Mouse (Mus musculus): Measurements from ENCODE around the gene Gm4353.
"Not testable (repeated sequence)": the region's sequence is repeated elsewhere in the genome, so short reads cannot be mapped to it uniquely, and the experiment has no call there.

The Gm4353 gene

DNA sequence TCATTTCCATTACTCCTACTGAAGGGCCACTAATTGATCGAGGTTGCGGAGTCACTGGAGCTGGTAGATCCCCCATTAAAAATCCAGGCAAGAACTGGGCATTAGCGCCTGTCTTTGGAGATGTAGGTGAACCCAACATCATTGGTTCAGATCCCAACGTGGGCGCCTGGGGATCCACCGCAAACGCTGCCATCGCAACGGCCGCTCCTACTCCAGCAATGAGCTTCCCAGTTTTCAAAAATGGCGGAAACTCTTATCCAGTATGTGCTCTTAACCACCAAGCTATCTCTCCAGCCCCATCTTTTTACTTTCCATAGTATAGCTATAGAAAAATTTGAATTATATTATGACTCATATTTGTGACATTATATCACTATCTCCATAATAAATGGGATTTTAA lies at the start of gene Gm4353:
TSS of gene Gm4353 (minus strand) at position 270 of the 400 bp plus-strand sequence.
- DNase-seq, result not testable (repeated sequence)

DNA sequence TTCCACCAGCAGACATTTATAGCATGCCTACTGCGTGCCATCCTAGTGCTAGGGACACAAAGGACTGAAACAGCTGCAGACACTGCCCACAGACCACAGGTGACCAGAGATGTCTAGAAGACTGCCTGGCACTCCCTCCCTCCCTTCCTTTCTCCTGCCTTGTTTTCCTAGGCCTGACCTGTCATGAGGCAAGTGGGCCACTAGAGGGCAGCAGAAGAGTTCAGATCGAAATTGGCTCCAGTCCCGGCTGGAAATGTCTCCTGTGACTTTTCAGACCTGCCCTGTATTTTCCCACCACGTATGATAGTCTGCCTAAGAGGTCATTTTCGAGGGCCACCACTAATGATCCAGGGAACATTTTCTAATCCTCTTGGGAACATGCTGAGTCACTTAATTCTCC lies 47.6 kb upstream of the Gm4353 start:
- DNase-seq, result peak; percentile 61 to 65

DNA sequence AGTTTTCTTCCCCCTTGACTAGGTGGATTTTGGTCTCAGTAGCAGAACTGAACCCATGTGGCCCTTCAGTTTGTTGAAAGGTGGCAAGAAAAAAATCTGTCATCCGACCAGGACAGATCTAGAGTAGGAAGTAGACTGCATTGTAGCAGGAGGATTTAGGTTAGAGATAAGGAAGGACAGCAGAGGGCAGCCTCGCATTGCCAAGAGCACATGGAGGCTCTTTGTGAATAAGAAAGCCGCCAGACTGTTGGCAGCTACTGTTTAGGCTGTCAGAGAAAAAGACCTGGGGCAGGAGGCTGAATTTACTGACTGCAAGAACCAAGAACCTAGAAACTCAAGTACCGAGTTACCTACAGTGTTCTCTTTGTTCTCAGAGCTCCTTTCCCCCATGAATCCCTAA lies 47.0 kb upstream of the Gm4353 start:
- no peak for DNase-seq

DNA sequence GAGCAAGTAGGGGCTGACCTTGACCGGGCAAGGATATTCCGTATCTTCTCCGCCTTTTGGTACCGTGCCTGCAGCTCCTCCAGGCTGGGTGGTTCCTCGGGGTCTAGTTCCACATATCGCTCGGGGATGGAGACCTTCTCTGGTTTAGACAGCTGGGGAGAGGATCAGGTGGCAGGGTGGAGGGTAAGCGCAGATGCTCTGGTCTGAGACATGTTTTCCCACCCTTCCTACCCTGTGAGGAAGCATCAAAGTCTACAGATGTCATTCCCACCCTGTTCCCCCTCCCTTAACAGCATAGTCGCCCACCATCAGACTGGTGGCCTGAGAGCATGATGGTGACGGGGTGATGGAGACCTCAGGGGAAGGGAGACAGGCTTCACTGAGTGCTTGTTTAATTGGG lies 44.9 kb upstream of the Gm4353 start:
- DNase-seq, result no peak

DNA sequence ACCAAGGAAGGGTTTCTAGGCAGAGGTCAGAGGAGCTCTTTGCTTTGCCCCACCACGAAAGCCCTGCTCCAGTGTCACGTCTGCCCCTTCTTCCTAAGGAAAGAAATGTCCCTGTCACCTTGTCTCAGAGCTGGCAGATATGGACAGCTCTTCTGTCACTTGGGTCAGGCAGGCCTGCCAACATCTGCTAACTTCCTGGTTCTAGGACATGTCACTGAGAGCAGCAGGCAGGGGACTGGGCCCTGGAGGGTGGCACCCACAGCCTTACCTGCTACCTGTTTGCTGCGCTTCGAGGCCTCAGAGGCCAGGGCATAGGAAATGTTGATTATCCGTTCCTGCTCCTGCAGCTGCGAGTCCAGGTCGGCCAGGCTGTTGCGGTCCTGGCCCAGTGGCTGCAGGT lies 43.9 kb upstream of the Gm4353 start:
- no peak for DNase-seq

DNA sequence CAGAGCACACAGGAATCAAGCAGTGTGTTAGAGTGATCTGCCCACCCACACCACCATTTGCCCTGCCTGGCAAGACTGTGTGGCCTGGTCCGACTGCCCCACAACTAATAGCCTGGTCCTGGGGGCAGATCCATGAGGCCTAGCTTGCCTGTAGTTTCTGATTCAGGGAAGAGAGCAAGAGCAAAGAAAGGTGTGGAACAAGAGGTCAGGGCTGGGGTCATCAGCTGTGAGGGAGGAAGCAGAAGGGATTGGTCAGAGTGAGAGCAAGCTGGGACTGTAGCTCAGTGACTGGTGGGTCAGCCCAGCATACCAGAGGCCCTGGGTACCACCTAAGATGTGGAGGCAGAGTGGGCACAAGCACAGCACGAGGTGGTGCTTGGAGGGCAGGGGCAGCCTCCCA lies 42.6 kb upstream of the Gm4353 start:
- DNase-seq, result no peak

DNA sequence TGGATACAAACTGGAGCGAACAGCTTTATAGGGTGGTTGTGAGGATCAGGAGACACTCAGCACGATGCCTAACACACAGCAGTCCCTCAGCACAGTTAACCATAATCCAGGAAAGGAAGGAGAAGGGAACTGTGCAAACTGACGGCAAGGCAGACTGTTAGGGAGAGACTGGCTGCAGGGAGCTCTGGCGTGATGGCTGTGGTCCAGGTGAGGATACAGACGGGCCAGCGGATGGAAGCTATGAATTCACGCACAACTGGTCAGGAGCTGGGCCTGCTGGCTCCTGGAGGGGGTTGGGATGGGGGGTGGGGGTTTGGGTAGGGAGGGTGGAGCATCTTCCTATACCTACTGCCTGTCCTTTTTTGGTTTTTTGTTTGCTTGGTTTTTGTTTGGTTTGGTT lies 41.2 kb upstream of the Gm4353 start:
- no peak for DNase-seq

DNA sequence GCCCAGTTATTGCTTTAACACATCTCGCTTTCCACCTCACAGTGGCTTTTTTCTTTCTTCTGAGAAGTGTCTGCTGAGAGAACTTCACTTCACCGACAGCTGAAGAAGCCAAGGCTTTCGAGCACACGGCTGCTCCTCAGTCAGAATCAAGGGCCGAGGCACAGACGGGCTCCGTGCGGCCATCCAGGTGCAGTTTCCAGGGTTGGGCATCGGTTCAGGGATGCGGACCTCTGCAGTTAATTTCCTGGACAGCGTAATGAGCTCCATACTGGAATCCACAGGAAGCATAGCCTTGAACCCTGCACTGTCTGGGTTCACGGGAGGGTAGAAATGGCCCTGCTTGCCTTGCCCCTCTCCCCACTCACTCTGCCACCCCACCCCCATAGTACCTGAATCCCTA lies 39.6 kb upstream of the Gm4353 start:
- DNase-seq, result no peak

DNA sequence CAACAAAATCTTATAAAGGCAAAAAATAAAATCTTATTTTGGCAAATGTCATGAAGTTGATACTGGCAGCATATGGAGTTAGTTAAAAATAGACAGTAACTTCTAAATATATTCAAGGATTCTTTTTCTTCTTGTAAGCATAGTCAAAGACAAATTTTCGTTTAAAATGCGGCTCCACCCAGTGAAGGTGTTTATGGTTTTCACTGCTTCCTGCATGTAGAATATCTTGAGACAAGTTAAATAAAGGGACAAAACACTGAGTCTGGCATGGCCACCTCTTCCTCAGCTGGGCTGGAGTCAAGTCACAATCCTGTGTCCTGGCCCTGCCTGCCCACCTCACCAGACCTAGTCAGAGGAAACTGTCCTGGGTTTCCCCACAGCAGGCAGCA lies 39.2 kb upstream of the Gm4353 start:
- DNase-seq, result no peak

DNA sequence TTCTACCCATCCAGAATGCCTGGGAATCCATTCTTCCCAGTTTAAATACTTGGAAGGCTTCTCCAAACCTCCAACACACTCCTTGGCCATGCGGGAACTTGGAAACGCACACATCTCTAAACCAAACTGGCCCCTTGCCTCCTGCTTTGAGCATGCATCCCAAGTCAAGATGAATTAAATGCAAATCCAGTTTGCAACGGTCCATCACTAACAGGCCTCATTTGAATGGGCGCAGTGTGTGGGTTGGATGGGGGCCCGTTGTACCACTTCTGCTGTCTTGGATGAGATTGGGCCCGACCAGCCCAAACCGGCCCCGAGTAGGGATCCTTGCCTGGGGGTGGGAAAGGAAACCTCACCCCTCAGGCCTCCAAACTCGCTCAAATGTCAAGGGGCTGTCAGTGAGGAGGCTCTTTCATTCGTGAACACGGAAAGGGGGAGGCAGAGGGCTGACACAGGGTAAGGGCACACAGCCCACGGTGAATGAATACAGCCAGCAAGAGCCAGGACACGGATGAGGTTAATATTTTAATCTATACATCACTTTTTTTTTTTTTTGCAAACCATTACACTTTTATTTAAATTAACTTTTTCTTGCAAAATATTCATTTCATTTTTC lies 38.7 kb upstream of the Gm4353 start:
- no peak for DNase-seq

DNA sequence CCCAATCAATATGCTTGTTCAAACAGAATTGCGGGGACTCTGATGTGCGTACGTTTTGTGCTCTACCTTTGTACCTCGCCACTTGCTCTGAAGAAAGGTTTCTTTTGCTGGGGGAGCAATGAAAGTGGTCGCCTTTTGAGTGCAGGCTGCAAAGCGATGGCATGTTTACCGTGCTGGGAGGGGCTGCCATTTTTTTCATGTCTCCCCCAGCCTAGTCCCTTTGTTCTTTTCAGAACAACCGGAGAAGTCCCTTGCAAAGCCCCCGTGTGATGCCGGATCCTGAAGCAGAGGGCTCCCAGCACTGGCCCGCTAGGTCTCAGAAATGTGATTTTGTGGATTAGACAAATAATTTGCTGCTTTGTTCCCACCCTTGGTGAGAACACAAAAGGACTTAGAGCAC lies 36.8 kb upstream of the Gm4353 start:
- no peak for DNase-seq

DNA sequence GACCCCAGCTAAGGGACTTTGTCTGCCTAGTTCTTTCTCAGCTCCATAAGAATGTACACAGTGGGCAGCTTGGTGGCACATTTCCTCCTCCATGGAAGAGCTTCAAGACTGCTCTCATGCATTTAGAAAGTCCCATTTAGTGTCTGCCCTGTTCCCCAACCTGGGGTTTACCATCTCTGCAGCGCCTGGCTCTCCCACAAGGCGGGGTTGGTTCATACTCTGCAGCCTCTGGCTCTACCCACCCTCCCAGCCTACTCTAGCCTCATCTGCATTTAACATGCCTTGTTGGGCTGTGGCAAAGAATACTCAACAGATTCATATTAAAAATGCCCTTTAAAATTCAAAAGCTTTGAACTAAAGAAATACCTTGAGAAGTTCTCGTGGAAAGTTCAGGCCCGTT lies 36.3 kb upstream of the Gm4353 start:
- no peak for DNase-seq

DNA sequence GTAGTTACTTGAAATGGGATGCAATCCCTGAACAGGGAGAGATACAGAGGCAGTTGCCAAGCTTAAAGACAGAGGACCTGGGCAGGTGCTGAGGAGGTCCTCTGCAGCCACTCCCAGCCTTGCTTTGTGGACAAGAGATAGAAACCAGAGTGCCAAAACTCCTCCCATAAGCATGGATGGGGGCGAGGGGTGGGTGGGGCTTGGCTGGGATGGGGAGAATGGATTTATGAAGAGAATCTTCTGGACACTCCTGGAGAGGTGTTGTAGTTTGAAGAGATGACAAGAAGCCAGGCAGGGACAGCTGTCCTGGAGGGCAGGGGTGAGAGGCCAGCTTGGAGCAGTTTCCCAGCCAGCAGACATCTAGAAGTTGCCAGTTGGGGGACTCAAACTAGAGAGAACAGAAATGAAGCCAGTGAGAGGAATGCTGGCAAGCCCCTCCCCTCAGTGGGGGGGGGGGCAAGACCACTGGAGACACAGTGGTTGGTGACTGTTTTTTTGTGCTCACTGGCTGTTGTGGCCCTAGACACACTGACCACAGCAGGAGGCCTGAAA lies 34.9 kb upstream of the Gm4353 start:
- DNase-seq, result no peak

DNA sequence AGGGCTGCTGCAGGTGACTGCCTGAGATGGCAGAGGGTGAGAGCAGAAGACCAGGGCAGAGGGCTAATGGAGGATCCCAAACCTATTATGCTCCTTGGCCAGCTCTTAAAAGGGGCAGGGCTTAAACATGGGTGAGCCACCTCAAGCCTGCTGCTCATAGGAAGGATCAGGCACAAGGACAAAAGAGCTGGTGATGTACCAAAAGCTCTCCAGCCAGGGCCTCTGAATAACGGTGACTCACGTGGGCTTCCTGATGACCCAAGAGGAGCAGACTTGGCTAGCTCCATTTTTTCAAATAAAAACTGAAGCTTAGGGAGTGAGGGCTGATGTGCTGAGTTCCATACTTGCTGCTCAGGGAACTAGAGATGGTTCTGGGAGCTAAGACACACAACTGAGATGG lies 31.6 kb upstream of the Gm4353 start:
- DNase-seq, result no peak

DNA sequence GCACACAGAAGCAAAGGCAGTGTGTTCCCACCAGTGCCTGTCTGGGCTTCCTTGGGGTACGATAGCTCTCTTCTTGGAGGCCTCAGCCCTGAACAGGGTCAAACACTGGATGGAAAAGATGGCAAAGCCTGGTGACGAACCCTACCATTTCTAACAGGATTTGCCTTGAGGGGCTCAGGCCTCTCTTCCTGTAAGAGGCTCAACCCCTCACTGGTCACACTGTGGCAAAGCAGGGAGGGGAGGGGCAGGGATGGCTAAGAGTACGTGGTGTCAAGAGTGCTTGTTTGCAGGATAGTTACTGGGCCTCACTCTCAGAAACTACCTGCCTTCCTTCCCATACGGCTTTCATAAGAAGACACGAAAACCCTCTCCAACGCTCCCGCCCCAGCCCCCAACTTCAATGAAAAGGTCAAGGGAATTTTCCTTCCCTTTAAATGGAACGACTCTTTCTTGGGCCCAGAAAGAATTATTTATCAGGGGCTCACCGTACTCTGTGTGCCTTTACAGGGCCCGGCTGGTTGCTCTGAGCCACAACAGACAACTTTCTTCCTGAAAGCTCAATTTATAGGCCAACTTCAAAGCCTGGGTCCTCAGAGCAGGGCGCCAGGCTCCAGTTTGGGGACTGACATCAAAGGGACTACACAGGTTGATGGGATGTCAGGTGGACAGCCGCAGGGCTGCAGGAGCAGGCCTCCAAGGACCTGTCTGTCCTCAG lies 30.9 kb upstream of the Gm4353 start:
- no peak for DNase-seq

DNA sequence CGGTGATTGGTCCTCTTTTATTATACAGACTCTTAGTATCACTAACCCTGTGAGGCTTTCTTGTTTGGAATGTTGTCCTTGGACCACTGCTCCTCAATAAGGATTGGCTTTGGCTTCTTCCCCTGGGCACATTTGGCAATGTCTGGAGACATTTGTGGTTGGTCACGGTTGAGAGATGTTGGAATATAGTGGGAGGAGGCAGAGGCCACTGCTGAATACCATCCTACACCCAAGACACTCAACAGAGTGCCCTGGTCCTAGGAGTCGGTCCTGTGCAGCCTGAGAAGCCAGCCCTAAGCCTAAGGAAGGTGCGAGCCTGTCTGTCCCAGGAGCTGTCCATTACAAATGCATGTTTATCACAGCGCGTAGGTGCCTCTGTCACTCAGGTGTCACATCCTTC lies 27.1 kb upstream of the Gm4353 start:
- no peak for DNase-seq

DNA sequence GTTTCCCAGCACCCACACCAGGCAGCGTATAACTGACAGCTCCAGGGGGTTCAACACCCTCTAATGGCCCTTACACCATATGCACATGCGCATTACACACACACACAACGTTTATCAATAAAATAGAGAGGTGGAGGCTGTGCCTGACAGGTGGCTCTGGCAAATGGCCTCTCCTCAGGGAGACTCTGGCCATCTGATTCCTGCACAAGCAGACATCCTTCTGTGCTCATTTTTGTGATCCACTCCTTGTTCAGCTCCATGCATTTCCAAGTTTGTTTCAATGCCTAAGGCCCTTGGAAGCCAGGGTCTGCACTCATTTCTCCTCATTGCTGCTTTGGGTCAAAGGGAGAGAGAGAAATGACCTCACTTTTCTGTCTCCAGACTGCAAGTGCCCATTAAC lies 26.2 kb upstream of the Gm4353 start:
- no peak for DNase-seq

DNA sequence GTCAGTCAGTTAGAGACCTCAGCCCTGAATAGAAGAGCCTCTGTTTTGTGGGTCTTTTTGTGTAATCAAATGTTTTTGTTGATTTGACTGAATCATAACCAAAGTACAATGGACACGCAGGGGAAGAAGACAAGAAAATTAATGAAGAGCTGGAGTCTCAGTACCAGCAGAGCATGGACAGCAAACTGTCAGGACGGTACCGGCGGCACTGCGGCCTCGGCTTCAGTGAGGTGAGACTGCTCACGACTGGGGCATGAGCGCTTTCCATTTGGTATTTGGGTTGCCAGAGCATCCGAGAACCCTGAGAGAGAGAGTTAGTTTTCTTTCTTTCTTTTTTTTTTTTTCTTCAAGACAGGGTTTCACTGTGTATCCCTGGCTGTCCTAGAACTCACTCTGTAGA lies 18.7 kb upstream of the Gm4353 start:
- DNase-seq, result no peak

DNA sequence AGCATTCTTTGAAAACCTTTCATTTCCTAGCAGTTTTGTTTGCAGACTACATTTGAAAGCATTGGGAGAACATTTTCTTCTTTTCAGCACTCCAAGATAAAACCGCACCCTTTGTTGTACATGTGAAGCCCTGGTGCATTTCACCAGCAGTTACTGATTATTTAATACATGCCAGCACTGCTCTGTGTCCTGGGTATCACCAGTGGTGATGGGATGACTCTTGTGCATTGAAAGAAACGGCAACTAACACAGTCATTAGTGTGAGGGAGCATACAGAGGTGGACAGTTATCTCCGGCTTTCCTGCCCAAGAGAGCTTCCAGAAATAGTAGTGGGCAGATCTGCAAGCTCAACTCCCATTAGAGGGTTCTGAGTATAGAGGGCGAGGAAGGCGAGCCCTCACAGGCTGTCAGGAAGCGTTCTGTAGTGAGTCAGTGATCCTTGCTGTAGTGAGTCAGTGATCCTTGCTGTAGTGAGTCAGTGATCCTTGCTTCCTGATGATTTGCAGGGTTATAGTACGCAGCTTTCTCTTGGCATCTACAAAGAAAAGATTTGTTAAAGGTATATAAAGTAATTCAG lies 15.6 kb upstream of the Gm4353 start:
- no peak for DNase-seq

DNA sequence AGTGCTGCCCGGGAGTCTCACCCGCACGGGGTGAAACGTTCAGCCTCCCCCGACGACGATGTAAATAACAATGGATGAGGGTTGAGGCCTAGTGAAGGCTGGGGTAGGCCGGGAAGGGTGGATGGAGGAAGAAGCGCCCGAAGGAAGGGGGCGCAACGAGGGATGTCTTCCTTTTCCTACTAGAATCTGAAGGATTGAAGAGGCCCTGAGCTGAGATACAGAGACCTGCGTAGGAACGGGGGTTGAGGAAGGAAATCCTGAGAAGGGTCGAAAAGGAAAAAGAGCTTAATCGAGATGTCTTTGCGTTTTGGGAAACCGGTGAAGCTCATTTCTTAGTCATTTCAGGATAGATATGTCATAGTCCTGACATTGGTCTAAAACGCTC lies 9.0 kb upstream of the Gm4353 start:
- DNase-seq, result no peak

DNA sequence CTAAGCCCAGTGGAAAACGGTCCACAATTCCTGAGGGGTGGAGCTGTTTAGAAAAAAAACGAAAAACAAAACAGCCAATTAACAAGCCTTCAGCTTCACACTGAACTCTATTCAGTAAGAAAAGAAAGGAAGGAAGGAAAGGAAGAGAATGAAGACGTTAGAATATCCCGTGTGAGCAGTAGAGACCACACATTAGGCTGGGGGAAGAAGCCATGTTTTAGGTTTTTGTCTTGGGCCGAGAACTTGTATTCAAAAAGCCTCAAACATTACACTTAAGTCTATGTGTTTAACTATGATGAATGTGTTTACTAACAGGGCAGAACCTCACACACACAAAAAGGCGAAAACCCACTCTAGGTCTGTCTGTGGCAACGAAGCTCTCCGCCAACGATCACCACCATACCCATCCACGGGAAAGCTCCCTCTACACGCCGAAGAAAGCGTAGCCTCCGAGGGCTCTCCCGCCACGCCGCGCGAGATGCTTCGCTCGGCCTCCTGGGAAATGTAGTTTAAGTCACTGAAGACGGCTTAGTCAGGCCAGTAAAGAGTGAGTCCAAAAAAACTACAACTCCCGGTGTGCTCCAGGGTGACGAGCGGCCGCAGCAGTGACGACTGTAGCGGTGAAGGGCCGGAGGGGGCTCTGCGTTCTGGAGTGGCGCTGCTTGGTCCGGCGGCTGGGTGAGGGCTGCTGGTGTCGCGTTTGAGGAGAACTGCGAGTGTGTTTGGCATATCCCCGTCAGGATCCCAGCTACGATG lies 8.5 kb upstream of the Gm4353 start:
- peak; percentile 94 to 95 for DNase-seq

DNA sequence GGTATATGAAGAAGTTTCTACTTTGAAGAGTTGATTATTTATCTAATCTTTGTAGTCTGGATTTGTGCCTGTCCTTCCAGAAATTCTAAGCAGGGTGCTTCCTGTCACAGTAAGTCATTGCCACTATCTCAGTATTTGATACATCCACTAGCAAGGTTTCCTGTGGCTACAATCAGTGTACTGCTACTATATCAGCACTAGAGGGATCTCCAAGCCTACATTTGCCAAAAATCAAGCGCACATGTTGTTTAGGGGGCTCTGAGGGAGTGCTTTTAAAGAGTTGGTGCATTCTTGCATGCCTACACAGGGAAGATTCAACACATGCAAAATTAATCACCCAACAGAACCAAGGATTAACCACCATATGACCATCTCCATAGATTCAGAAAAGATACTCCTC lies 23.7 kb downstream of the Gm4353 start:
- no peak for DNase-seq

DNA sequence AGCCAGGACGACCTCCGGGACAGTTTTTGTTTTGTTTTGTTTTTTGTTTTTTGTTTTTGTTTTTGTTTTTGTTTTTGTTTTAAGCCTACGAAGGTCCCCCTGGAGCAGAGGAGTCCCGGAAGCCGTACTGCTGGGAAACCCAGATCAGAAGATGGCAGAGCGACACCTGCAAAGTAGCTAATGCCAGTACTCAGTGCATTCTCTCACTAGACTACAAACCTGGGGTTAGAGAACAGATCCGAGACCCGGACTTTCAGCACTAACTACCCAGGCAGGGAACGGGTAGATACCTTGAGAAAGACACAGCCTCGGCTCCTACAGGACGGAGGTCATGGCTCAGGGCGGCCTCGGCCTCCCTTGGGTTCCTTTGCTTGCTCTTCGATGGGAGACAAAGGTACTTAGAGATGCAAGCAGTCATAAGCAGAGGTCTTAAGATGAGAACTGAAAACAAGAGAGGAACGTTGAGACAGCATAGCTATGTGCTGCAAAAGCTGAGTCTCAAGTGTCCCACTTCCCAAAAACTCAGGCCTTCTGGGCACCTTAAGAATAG lies 43.9 kb downstream of the Gm4353 start:
- DNase-seq, result no peak

Measured in B cell, adult 2 months (primary cell).